19 mouse cellular contexts compared by ENCODE assay signal in genomic region chr7:139074189-139074588, GRCm38 (mm10). TPM values are rescaled to one million over a fixed set of nuclear protein-coding genes. Genes with fewer than 3 reads are reported as not detected.
DNase-seq lines count a peak whose midpoint lies in the region; ATAC-seq and TF ChIP-seq lines count a peak whose summit lies in the region.
"Had no signal": no experiment of that assay in that cellular context is flagged by ENCODE, and none has a peak within 500 bp of the region (broad histone marks: within the 10 kb centered on the region; RNA-seq: fewer than 3 reads in every experiment).

No protein-coding gene starts in this region.

- ATAC-seq in midbrain, embryonic 15.5 days (replicated peaks): peak; percentile 41; the same call in 1 of the 2 replicates
- ATAC-seq in stomach, postnatal 0 days (ENCODE audit: low FRiP score, low TSS enrichment): no peak
- ATAC-seq: forebrain, embryonic 16.5 days had no signal

- no peaks in the 10 kb centered on the region for H3K27me3 ChIP-seq in midbrain, embryonic 15.5 days (replicated peaks)
- H3K27me3 ChIP-seq in thymus, adult 2 months (ENCODE audit: control insufficient read depth, insufficient read depth, low read length): no peaks in the 10 kb centered on the region
- no peaks in the 10 kb centered on the region for H3K27me3 ChIP-seq in stomach, postnatal 0 days (ENCODE audit: control insufficient read depth, insufficient read depth, low read length)
- H3K27me3 ChIP-seq: limb, embryonic 13.5 days had no signal

- H3K27ac ChIP-seq in midbrain, embryonic 15.5 days: peak overlapping the region; percentile 19; the same call in 1 of the 2 replicates
- H3K27ac ChIP-seq in thymus, adult 2 months (ENCODE audit: control insufficient read depth, insufficient read depth, low read length): no peak overlapping the region
- H3K27ac ChIP-seq in stomach, postnatal 0 days (replicated peaks): no peak overlapping the region
- H3K27ac ChIP-seq: embryonic facial prominence, embryonic 15.5 days; kidney, embryonic 15.5 days; left cerebral cortex, adult 2 months; limb, embryonic 13.5 days; liver, embryonic 15.5 days had no signal

- WGBS in midbrain, embryonic 15.5 days: 7% methylated on average over 6 of the region's 6 CpGs
- WGBS in thymus, adult 2 months: 61% methylated on average over 6 of the region's 6 CpGs
- WGBS in stomach, postnatal 0 days: 48% methylated on average over 6 of the region's 6 CpGs

- H3K4me1 ChIP-seq in midbrain, embryonic 15.5 days: peaks cover 36% of the 10 kb centered on the region
- no peaks in the 10 kb centered on the region for H3K4me1 ChIP-seq in thymus, adult 2 months (replicated peaks; ENCODE audit: control insufficient read depth, insufficient read depth, low read length)
- H3K4me1 ChIP-seq in stomach, postnatal 0 days (replicated peaks; ENCODE audit: control insufficient read depth, insufficient read depth): no peaks in the 10 kb centered on the region
- H3K4me1 ChIP-seq: liver, embryonic 15.5 days had no signal

- TF ChIP-seq CTCF in thymus, adult 2 months (IDR thresholded peaks at IDR 0.05; ENCODE audit: borderline replicate concordance, control insufficient read depth, extremely low read depth, insufficient read depth, low read length, poor library complexity): no peak
- TF ChIP-seq CTCF in stomach, postnatal 0 days (IDR thresholded peaks at IDR 0.05; ENCODE audit: low read depth): no peak

- H3K9ac ChIP-seq in midbrain, embryonic 15.5 days: no peak overlapping the region
- no peak overlapping the region for H3K9ac ChIP-seq in stomach, postnatal 0 days (ENCODE audit: low read length)
- H3K9ac ChIP-seq: embryonic facial prominence, embryonic 15.5 days; kidney, embryonic 15.5 days; limb, embryonic 13.5 days; liver, embryonic 15.5 days had no signal

- H3K36me3 ChIP-seq in midbrain, embryonic 15.5 days (replicated peaks): no peaks in the 10 kb centered on the region
- no peaks in the 10 kb centered on the region for H3K36me3 ChIP-seq in thymus, adult 2 months (ENCODE audit: control insufficient read depth, insufficient read depth, low read length)
- no peaks in the 10 kb centered on the region for H3K36me3 ChIP-seq in stomach, postnatal 0 days (ENCODE audit: control insufficient read depth, insufficient read depth, low read length)
- H3K36me3 ChIP-seq: embryonic facial prominence, embryonic 15.5 days; kidney, embryonic 15.5 days; limb, embryonic 13.5 days; liver, embryonic 15.5 days had no signal

- peak; percentile 39 to 42 for DNase-seq in cerebellum, postnatal 10 days
- no peak for DNase-seq in cerebellum, postnatal 4 days (ENCODE audit: low spot score in 2 of 2)
- peak; percentile 47 for DNase-seq in retina, postnatal 1 day
- DNase-seq in retina, embryonic 14.5 days (ENCODE audit: low spot score): no peak
- no peak for DNase-seq in thymus, adult 2 months
- DNase-seq in stomach, postnatal 0 days (ENCODE audit: low spot score): no peak
- no peak for DNase-seq in right cerebral cortex, postnatal 36 days (ENCODE audit: low spot score in 2 of 2)
- DNase-seq: adrenal gland, postnatal 25 days; cerebellum, postnatal 36 days; gastrocnemius, postnatal 25 days; heart, postnatal 10 days; lung, postnatal 10 days had no signal

- no peaks in the 10 kb centered on the region for H3K9me3 ChIP-seq in midbrain, embryonic 15.5 days
- no peaks in the 10 kb centered on the region for H3K9me3 ChIP-seq in stomach, postnatal 0 days (ENCODE audit: control insufficient read depth, low read length)
- H3K9me3 ChIP-seq: embryonic facial prominence, embryonic 15.5 days; kidney, embryonic 15.5 days; limb, embryonic 13.5 days; liver, embryonic 15.5 days had no signal

- no peak overlapping the region for H3K4me3 ChIP-seq in midbrain, embryonic 15.5 days
- no peak overlapping the region for H3K4me3 ChIP-seq in thymus, adult 2 months (ENCODE audit: control insufficient read depth, insufficient read depth, low read length)
- H3K4me3 ChIP-seq in stomach, postnatal 0 days (ENCODE audit: low read depth, low read length): no peak overlapping the region
- H3K4me3 ChIP-seq: embryonic facial prominence, embryonic 15.5 days; kidney, embryonic 15.5 days; left cerebral cortex, adult 2 months; limb, embryonic 13.5 days; liver, embryonic 15.5 days had no signal

- no peak for TF ChIP-seq POLR2A in thymus, adult 2 months (IDR thresholded peaks at IDR 0.05; ENCODE audit: control insufficient read depth, extremely low read depth, insufficient read depth, low read length, poor library complexity)

- no peak for TF ChIP-seq EP300 in stomach, postnatal 0 days (optimal IDR thresholded peaks at IDR 0.05)

- H3K4me2 ChIP-seq in midbrain, embryonic 15.5 days: no peak overlapping the region
- H3K4me2 ChIP-seq in stomach, postnatal 0 days (replicated peaks; ENCODE audit: low read depth): no peak overlapping the region
- H3K4me2 ChIP-seq: embryonic facial prominence, embryonic 15.5 days; kidney, embryonic 15.5 days; limb, embryonic 13.5 days; liver, embryonic 15.5 days had no signal

RNA-seq across cellular contexts. Expression of gene Dpysl4, which starts 11.6 kb away (rescaled TPM):
- polyA plus RNA-seq in midbrain, embryonic 15.5 days (2015; fragmentation: Nextera tagmentation; extraction: Ambion mirVana): 186 and 190 TPM in 2 replicates
- 0.11 and 0.84 TPM in 2 replicates for polyA plus RNA-seq in thymus, adult 2 months (2012; rRNA removed)
- 4.8 and 5.1 TPM in 2 replicates for polyA plus RNA-seq in stomach, postnatal 0 days (2015; fragmentation: Nextera tagmentation; extraction: Ambion mirVana)

Comparison
In these comparisons a context has a peak if more than half of its experiments do, and no peak if none do; other contexts are left out.
1. DNase-seq: peak in cerebellum, postnatal 10 days (2 of 2) and retina, postnatal 1 day (single experiment); none in cerebellum, postnatal 4 days (0 of 2), retina, embryonic 14.5 days (single experiment), thymus, adult 2 months (single experiment), stomach, postnatal 0 days (single experiment) and right cerebral cortex, postnatal 36 days (0 of 2).
2. RNA of gene Dpysl4, which starts 11.6 kb away (polyA plus RNA-seq): 186 to 190 TPM in midbrain, embryonic 15.5 days; 4.8 to 5.1 TPM in stomach, postnatal 0 days and 0.11 to 0.84 TPM in thymus, adult 2 months; every median in the first group is over 10 times any median in the second.